Mouse (Mus musculus) cerebellum, postnatal 25 days (tissue): Measurements from ENCODE around the gene Ppm1d.

Experiments
- DNase-seq, 2 experiments: peaks; one replicate each; pipeline ENCODE4 v3.0.0; 2021; ENCODE audit warnings: mixed read lengths in 2 of 2

Gene Ppm1d

GRCm38 (mm10) chr11:85329167-85329894 is 18.3 kb downstream of the Ppm1d start:
- peak; percentile 83 to 90 for DNase-seq

GRCm38 (mm10) chr11:85334778-85335177 is 23.7 kb downstream of the Ppm1d start:
- DNase-seq, result peak; percentile 50 to 72

GRCm38 (mm10) chr11:85339173-85339831 is 28.3 kb downstream of the Ppm1d start:
- no peak for DNase-seq

- DNase-seq, result no peak
These were observed 29.1 kb downstream of the Ppm1d start for GRCm38 (mm10) chr11:85340070-85340616.

- DNase-seq, result peak; percentile 98
These were observed 41.7 kb downstream of the Ppm1d start, which contains the start of gene Bcas3 for GRCm38 (mm10) chr11:85352539-85353380. Gene Bcas3, plus strand, starts transcription at chr11:85353167.

GRCm38 (mm10) chr11:85353819-85354218 is 42.8 kb downstream of the Ppm1d start:
- DNase-seq, result no peak

- no peak for DNase-seq
These were observed 48.6 kb downstream of the Ppm1d start for GRCm38 (mm10) chr11:85359641-85360040.

- DNase-seq, result no peak
These were observed 50.6 kb downstream of the Ppm1d start for GRCm38 (mm10) chr11:85361621-85362020.

- no peak for DNase-seq
These were observed 55.1 kb downstream of the Ppm1d start for GRCm38 (mm10) chr11:85366168-85366567.

- DNase-seq, result no peak
These were observed 56.8 kb downstream of the Ppm1d start for GRCm38 (mm10) chr11:85367823-85368222.

- DNase-seq, result no peak
These were observed 68.0 kb downstream of the Ppm1d start for GRCm38 (mm10) chr11:85379091-85379490.

GRCm38 (mm10) chr11:85380046-85380445 is 69.0 kb downstream of the Ppm1d start:
- no peak for DNase-seq

GRCm38 (mm10) chr11:85382055-85382454 is 71.0 kb downstream of the Ppm1d start:
- DNase-seq, result peak; percentile 78 to 83

- DNase-seq, result no peak
These were observed 73.2 kb downstream of the Ppm1d start for GRCm38 (mm10) chr11:85383975-85384821.

GRCm38 (mm10) chr11:85392179-85392863 is 81.3 kb downstream of the Ppm1d start:
- no peak for DNase-seq

GRCm38 (mm10) chr11:85392864-85393220 is 81.8 kb downstream of the Ppm1d start:
- no peak for DNase-seq

GRCm38 (mm10) chr11:85393990-85394389 is 82.9 kb downstream of the Ppm1d start:
- DNase-seq, result no peak

- DNase-seq, result no peak
These were observed 84.3 kb downstream of the Ppm1d start for GRCm38 (mm10) chr11:85395361-85395760.
